Mouse (Mus musculus) G1E (cell line): ENCODE data around the gene Mlec. TPM values are rescaled to one million over a fixed set of nuclear protein-coding genes. Genes with fewer than 3 reads are reported as not detected.

Experiments used
- ATAC-seq: 2 replicates; pipeline ENCODE4 v1.8.0; 2016; ENCODE audit warnings: mild to moderate bottlenecking; ENCODE audit not compliant: insufficient number of reproducible peaks, poor library complexity, low FRiP score, severe bottlenecking; ENCODE audit errors: extremely low read depth
- DNase-seq: peaks from one replicate; pipeline ENCODE4 v3.0.0; 2012; ENCODE audit warnings: low spot score
- H3K27me3 ChIP-seq: 2 replicates; pipeline ENCODE4 v1.6.1; 2012; ENCODE audit warnings: mild to moderate bottlenecking, low read length, inconsistent platforms; ENCODE audit not compliant: insufficient read depth
- H3K36me3 ChIP-seq: replicated peaks from 2 replicates; pipeline ENCODE3; 2012; ENCODE audit warnings: mild to moderate bottlenecking, inconsistent platforms
- H3K4me1 ChIP-seq: 2 replicates; pipeline ENCODE4 v1.6.1; 2012; ENCODE audit warnings: low read depth, low read length, inconsistent platforms, mixed read lengths; ENCODE audit not compliant: insufficient read depth
- H3K4me3 ChIP-seq: 2 replicates; pipeline ENCODE4 v1.5.1; 2012; ENCODE audit warnings: low read depth, mild to moderate bottlenecking, inconsistent platforms, low read length, moderate library complexity, mixed read lengths
- H3K9me3 ChIP-seq: replicated peaks from 2 replicates; pipeline ENCODE4 v1.6.1; 2012; ENCODE audit warnings: inconsistent platforms
- CTCF ChIP-seq: IDR thresholded peaks from 2 replicates; pipeline ENCODE4 v1.5.1; 2012; ENCODE audit warnings: low read depth, low read length, inconsistent platforms, mixed read lengths
- GATA1 ChIP-seq: IDR thresholded peaks from 2 replicates; pipeline ENCODE4 v1.6.1; 2012; ENCODE audit warnings: borderline replicate concordance, low read length, inconsistent platforms, mixed read lengths
- GATA2 ChIP-seq: IDR thresholded peaks from 2 replicates; pipeline ENCODE4 v1.6.1; 2012; ENCODE audit warnings: low read depth, low read length, inconsistent platforms, borderline replicate concordance
- POLR2AphosphoS5 ChIP-seq: IDR thresholded peaks from 2 replicates; pipeline ENCODE4 v1.6.1; 2012; ENCODE audit warnings: low read depth, low read length, inconsistent platforms; ENCODE audit not compliant: insufficient replicate concordance
- TAL1 ChIP-seq: conservative IDR thresholded peaks from 2 replicates; pipeline ENCODE4 v1.6.1; 2012; ENCODE audit warnings: low read depth, low read length, inconsistent platforms, mixed read lengths
- polyA plus RNA-seq: library from polyadenylated mRNA; stranded (reverse); fragments of >175 nt; gene quantifications from 2 replicates; pipeline ENCODE4 v1.2.3, GENCODE M21; 2012
- total RNA-seq, 2 experiments: library from RNA; stranded (forward) in 1 of 2; stranded (reverse) in 1 of 2; fragments of 200-1000 nt in 1 of 2; fragments of >200 nt in 1 of 2; fragmentation: Nextera tagmentation in 1 of 2; gene quantifications; 2 replicates each; pipeline ENCODE4 v1.2.3; 2014 to 2017

The Mlec gene
- total and polyA plus RNA-seq, 3 experiments = 119 to 198 (median 191) TPM

GRCm38 (mm10) chr5:115179596-115179995, 21.6 kb upstream of the Mlec start:
- peaks cover 12% of the 10 kb centered on the region for H3K4me1 ChIP-seq
- H3K36me3 ChIP-seq = no peaks in the 10 kb centered on the region
- DNase-seq (no peak), ATAC-seq (no peak)
- H3K4me3 ChIP-seq = no peak overlapping the region
- H3K27me3 ChIP-seq = peaks cover 66% of the 10 kb centered on the region
- no peaks in the 10 kb centered on the region for H3K9me3 ChIP-seq
- TF ChIP-seq GATA2 = no peak

DNA sequence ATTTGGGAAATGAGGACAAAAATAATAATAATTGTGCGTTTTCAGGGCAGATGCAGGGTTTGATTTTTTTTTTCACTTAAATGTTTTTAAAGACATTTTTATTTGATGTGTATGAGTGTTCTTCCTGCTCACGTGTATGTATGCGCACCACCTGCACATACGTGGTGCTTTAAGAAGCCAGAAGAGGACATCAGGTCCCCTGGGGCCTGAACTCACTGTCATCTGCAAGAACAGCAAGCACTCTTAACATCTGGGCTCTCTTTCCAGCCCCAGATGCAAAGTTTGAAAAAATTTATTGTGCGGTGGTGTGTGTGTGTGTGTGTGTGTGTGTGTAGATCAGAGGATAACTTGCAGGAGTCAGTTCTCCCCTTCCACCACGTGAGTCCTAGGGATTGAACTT, 19.9 kb upstream of the Mlec start:
- Histone ChIP-seq H3K27me3 (peaks cover 59% of the 10 kb centered on the region), H3K36me3 (no peaks in the 10 kb centered on the region), H3K9me3 (no peaks in the 10 kb centered on the region), H3K4me1 (0 out of 2 replicates have a peak, but pooled peaks cover under 1% of the 10 kb centered on the region), H3K4me3 (no peak overlapping the region)
- TF ChIP-seq CTCF (no peak), POLR2AphosphoS5 (no peak), GATA1 (no peak), TAL1 (no peak), GATA2 (no peak)
- ATAC-seq (no peak), DNase-seq (no peak)

DNA sequence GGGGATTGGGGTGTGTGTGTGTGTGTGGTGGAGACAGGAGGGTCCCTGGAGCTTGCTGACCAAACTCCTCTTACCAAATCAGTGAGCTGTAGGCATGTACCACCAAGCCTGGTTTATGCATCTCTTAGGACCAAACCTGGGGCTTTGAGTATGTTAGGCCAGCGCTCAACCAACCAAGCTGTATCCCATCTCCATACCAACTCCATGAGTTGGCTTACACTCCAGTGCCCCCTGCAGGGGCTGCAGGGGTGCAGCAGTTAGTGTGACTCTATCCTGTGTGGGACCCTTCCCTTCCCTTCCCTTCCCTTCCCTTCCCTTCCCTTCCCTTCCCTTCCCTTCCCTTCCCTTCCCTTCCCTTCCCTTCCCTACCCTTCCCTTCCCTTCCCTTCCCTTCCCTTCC, 16.6 kb upstream of the Mlec start:
- H3K4me1 ChIP-seq = no peaks in the 10 kb centered on the region
- H3K27me3 ChIP-seq = peaks cover 51% of the 10 kb centered on the region
- TF ChIP-seq CTCF (0 out of 2 replicates have a peak, but pooled peaks have one; percentile 21), POLR2AphosphoS5 (no peak), GATA1 (no peak), TAL1 (no peak), GATA2 (no peak)
- DNase-seq = no peak
- H3K9me3 ChIP-seq = no peaks in the 10 kb centered on the region
- no peak for ATAC-seq
- H3K36me3 ChIP-seq = no peaks in the 10 kb centered on the region
- no peak overlapping the region for H3K4me3 ChIP-seq

DNA sequence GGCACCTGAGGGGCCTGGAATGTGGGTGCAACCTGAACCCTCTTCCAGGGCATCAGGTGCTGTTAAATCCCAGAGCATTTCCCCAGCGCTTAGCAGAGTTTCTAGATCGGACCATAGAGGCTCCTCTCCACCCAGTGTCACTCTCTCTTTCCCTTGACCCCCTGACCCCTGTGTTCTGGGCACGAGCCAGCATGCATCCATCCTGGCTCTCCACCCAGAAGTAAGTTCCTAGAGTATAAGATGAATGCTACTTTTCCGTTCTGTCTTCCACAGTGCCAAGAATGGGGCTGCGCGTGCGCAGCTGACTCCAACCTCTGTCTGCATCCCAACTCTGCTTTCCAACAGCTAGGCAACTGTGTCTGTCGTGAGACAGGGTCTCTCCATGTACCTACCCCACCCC, 12.2 kb upstream of the Mlec start:
- Histone ChIP-seq H3K4me1 (peaks cover 22% of the 10 kb centered on the region), H3K4me3 (no peak overlapping the region), H3K27me3 (peaks cover 24% of the 10 kb centered on the region), H3K9me3 (no peaks in the 10 kb centered on the region), H3K36me3 (no peaks in the 10 kb centered on the region)
- no peak for ATAC-seq
- no peak for DNase-seq
- no peak for TF ChIP-seq CTCF
- TF ChIP-seq GATA2 = no peak
- TF ChIP-seq POLR2AphosphoS5 = no peak
- TF ChIP-seq GATA1 = no peak
- TF ChIP-seq TAL1 = no peak

DNA sequence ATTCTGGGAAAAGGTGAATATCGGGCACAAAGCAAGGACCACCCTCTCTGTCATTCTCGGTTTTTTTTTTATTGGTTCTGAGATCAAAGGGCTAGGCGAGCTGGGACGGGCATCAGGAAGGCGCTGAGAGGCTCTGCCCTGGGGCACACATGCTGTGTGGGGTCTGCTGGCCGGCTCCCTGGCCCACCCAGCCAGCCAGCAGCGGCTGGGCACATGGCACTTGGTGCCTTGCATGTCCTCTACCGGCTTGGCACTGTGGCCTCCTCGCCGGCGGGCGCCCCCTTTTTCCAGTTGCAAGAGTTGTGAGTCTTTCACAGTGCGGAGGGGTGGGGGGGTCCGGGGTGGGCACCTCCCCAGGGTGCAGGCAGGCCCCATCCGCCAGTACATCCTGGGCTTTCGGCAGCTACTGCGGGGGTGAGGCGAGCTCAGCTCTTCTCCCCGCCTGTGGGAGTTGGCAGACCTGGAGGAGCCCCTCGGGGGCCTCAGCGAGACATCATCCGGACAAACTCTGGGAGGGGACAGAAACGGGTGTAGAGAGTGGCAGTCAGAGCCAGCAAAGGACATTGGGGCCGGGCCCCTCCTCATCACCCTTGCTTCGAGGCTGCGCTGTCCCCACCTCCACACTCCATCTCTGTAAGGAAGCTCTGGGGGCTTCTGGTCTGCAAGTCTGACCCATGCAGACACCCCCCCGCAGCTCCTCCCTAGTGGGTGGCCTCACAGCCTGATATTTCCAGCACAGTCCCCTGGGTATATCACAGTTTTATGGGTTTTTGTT, 10.8 kb upstream of the Mlec start:
- Histone ChIP-seq H3K4me1 (peaks cover 25% of the 10 kb centered on the region), H3K27me3 (peaks cover 18% of the 10 kb centered on the region), H3K9me3 (no peaks in the 10 kb centered on the region), H3K4me3 (no peak overlapping the region), H3K36me3 (no peaks in the 10 kb centered on the region)
- ATAC-seq (no peak), DNase-seq (no peak)
- TF ChIP-seq GATA1 = no peak
- no peak for TF ChIP-seq GATA2
- TF ChIP-seq POLR2AphosphoS5 = no peak
- no peak for TF ChIP-seq TAL1
- TF ChIP-seq CTCF = no peak

DNA sequence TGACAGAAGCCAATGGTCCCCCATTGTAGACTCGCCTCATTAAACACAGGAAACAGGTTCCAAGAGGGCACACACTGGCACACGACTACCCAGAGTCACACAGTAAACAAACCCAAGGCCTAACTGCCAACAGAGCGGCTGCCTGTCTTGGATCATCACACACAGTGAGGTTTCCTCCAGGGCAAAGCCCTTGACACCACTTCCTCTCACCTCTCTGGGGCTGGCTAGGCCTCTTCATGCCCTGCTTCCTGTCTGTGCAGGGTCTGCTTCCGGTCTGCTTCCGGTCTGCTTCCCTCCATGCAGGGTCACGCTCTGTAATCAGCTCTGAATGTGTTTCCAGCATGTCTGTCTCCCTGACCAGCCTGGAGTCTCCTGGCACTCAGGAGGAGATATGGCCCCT, 9.4 kb upstream of the Mlec start:
- Histone ChIP-seq H3K4me1 (peaks cover 37% of the 10 kb centered on the region), H3K9me3 (no peaks in the 10 kb centered on the region), H3K36me3 (no peaks in the 10 kb centered on the region), H3K27me3 (peaks cover 13% of the 10 kb centered on the region), H3K4me3 (no peak overlapping the region)
- ATAC-seq (no peak), DNase-seq (no peak)
- TF ChIP-seq CTCF (no peak), GATA1 (no peak), GATA2 (no peak), POLR2AphosphoS5 (no peak), TAL1 (no peak)
